Mouse (Mus musculus) bone marrow macrophage, adult 2 months (primary cell): ENCODE data around the gene Lrrc41.

Experiments used
- CTCF ChIP-seq: IDR thresholded peaks from 2 replicates; pipeline ENCODE4 v1.5.1; 2012; ENCODE audit warnings: low read depth, mild to moderate bottlenecking, low read length, moderate library complexity
- POLR2A ChIP-seq: IDR thresholded peaks from 2 replicates; pipeline ENCODE4 v1.6.1; 2012; ENCODE audit warnings: mild to moderate bottlenecking, low read depth, low read length, borderline replicate concordance

DNA sequence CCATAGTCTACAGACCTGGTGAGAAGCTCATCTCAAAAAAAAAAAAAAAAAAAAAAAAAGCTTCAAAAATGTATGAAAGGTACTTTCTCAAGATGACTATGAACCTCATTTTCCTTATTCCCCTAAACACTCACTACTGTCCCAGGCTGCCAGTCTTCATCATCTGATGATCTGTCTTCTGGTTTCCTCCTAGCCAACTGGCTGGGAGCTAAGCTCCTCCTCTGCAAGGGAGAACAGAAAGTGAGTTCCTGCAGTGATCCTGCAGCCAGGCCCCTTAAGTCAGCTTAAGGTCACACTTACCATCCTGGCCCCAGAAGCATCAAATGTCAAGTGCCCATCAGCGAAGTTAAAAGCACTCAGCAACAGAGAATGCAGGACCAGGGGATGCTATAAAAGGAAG lies 47.7 kb downstream of the Lrrc41 start:
- no peak for TF ChIP-seq CTCF
- no peak for TF ChIP-seq POLR2A
